Mouse (Mus musculus) midbrain, embryonic 12.5 days (tissue): ENCODE measurements around the gene Hbs1l. TPM values are rescaled to one million over a fixed set of nuclear protein-coding genes. Genes with fewer than 3 reads are reported as not detected.

Source experiments
- polyA plus RNA-seq: library from polyadenylated mRNA; unstranded; fragments of >200 nt; fragmentation: Nextera tagmentation; extraction: Ambion mirVana; gene quantifications from 2 replicates; pipeline ENCODE4 v1.2.1, GENCODE M21; 2016

Gene Hbs1l
- polyA plus RNA-seq, 1 experiment from 2014 or later: 128 TPM

Other genes with a start within 250 kb of the Hbs1l start
- 5.9 and 7.1 TPM in 2 replicates for gene Myb, start 135.0 kb upstream of the Hbs1l start, polyA plus RNA-seq
- 0.17 and 0.26 TPM in 2 replicates for gene Aldh8a1, start 81.3 kb downstream of the Hbs1l start, polyA plus RNA-seq